Mouse (Mus musculus): ENCODE measurements around the gene Pcif1. TPM values are rescaled to one million over a fixed set of nuclear protein-coding genes. Genes with fewer than 3 reads are reported as not detected.

Gene Pcif1
- polyA plus RNA-seq, 1 experiment from 2014 or later: 87.3 TPM

DNA sequence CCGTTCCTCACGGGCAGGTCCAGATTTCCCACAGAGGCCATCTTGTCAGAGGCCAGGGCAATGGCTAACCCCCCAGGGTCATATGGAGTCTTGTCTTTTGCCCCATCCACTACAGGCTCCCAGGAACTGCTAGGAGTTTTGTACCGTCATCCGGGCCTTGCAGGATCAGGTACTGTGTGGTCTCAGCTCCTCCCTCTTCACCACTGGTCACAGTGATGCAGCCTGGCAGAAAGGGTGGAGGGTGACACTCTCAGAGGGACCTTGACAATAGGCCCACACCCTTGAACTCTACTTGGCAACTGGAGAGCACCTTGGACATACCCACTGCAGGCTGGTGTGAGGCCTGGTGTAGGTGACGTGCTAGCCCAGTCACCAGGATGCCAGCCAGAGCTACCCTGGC lies 28.9 kb downstream of the Pcif1 start:
- Histone ChIP-seq H3K4me3 (ENCODE audit: low read depth, low read length) (no peak overlapping the region), H3K4me2 (replicated peaks; ENCODE audit: low read depth, low read length) (no peak overlapping the region), H3K27me3 (ENCODE audit: control insufficient read depth, insufficient read depth, low read length) (no peaks in the 10 kb centered on the region), H3K36me3 (ENCODE audit: control insufficient read depth, insufficient read depth, low read length) (peaks cover 59% of the 10 kb centered on the region), H3K27ac (ENCODE audit: low read length) (no peak overlapping the region), H3K9me3 (ENCODE audit: control insufficient read depth, low read depth, low read length) (peaks cover 5% of the 10 kb centered on the region), H3K4me1 (ENCODE audit: control insufficient read depth, insufficient read depth, low read length) (peaks cover 16% of the 10 kb centered on the region; the same call in 1 of the 2 replicates), H3K9ac (replicated peaks; ENCODE audit: low read depth, low read length) (no peak overlapping the region)
- no peak for ATAC-seq (ENCODE audit: insufficient number of reproducible peaks, insufficient read depth, low FRiP score, low read depth)
- WGBS: 95% methylated on average over 5 of the region's 5 CpGs

DNA sequence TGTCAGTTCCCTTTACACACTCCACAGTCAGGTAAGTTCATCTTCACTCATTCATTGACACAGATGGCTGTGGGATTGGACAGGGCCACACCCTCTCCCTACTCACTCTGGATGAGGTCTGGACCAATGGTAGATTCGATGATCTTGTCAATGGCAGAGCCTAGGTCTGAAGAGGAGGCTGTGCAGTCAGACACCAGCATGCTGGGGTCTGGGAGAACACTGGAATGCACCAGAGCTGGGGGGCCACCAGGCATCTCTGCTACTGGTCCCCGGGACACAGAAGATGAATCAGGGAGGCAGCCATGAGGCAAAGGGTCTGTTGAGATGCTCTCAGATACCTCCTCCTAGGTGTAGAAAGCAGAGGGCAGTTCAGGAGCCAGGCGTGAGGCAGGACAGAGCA lies 30.0 kb downstream of the Pcif1 start:
- peaks cover 16% of the 10 kb centered on the region; the same call in 1 of the 2 replicates for H3K4me1 ChIP-seq (ENCODE audit: control insufficient read depth, insufficient read depth, low read length)
- H3K36me3 ChIP-seq (ENCODE audit: control insufficient read depth, insufficient read depth, low read length): peaks cover 50% of the 10 kb centered on the region
- no peak overlapping the region for H3K4me2 ChIP-seq (replicated peaks; ENCODE audit: low read depth, low read length)
- H3K27me3 ChIP-seq (ENCODE audit: control insufficient read depth, insufficient read depth, low read length): no peaks in the 10 kb centered on the region
- 86% methylated on average over 3 of the region's 3 CpGs for WGBS
- peaks cover 5% of the 10 kb centered on the region for H3K9me3 ChIP-seq (ENCODE audit: control insufficient read depth, low read depth, low read length)
- H3K9ac ChIP-seq (replicated peaks; ENCODE audit: low read depth, low read length): no peak overlapping the region
- no peak overlapping the region for H3K4me3 ChIP-seq (ENCODE audit: low read depth, low read length)
- no peak overlapping the region for H3K27ac ChIP-seq (ENCODE audit: low read length)
- ATAC-seq (ENCODE audit: insufficient number of reproducible peaks, insufficient read depth, low FRiP score, low read depth): no peak

DNA sequence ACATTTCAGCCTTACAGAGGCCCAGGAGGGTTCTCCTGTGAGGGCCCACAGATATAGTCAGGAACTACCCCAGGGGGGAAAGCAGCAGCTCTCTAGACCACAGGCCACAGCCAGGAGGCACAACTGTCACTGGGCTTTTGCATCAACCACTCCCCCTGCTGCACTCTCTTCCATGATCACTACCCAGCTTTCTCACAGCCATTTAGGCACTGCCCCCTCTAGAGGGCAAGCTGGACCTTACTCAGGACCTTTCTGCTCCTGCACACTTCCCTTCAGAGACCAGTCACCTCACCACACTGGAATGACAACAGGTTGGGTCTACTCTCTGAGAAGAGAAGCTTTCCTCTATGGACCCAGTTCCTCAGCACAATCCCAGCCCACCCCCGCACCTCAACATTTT lies 30.4 kb downstream of the Pcif1 start:
- Histone ChIP-seq H3K4me1 (ENCODE audit: control insufficient read depth, insufficient read depth, low read length) (peaks cover 16% of the 10 kb centered on the region; the same call in 1 of the 2 replicates), H3K4me2 (replicated peaks; ENCODE audit: low read depth, low read length) (peak overlapping the region; percentile 86; the same call in 1 of the 2 replicates), H3K27me3 (ENCODE audit: control insufficient read depth, insufficient read depth, low read length) (no peaks in the 10 kb centered on the region), H3K27ac (ENCODE audit: low read length) (no peak overlapping the region), H3K9ac (replicated peaks; ENCODE audit: low read depth, low read length) (no peak overlapping the region), H3K9me3 (ENCODE audit: control insufficient read depth, low read depth, low read length) (peaks cover 5% of the 10 kb centered on the region), H3K4me3 (ENCODE audit: low read depth, low read length) (peak overlapping the region; percentile 81), H3K36me3 (ENCODE audit: control insufficient read depth, insufficient read depth, low read length) (peaks cover 46% of the 10 kb centered on the region)
- ATAC-seq (ENCODE audit: insufficient number of reproducible peaks, insufficient read depth, low FRiP score, low read depth): no peak
- 74% methylated on average over 1 of the region's 1 CpGs for WGBS

GRCm38 (mm10) chr2:164910360-164911061 lies 31.4 kb downstream of the Pcif1 start:
- Histone ChIP-seq H3K9me3 (ENCODE audit: control insufficient read depth, low read depth, low read length) (peaks cover 5% of the 10 kb centered on the region), H3K36me3 (ENCODE audit: control insufficient read depth, insufficient read depth, low read length) (peaks cover 37% of the 10 kb centered on the region), H3K4me1 (ENCODE audit: control insufficient read depth, insufficient read depth, low read length) (peaks cover 16% of the 10 kb centered on the region; the same call in 1 of the 2 replicates), H3K9ac (replicated peaks; ENCODE audit: low read depth, low read length) (peak overlapping the region; percentile 80), H3K4me2 (replicated peaks; ENCODE audit: low read depth, low read length) (peak overlapping the region; percentile 86), H3K27ac (ENCODE audit: low read length) (peak overlapping the region; percentile 97), H3K4me3 (ENCODE audit: low read depth, low read length) (peak overlapping the region; percentile 81), H3K27me3 (ENCODE audit: control insufficient read depth, insufficient read depth, low read length) (no peaks in the 10 kb centered on the region)
- ATAC-seq (ENCODE audit: insufficient number of reproducible peaks, insufficient read depth, low FRiP score, low read depth): no peak
- 4% methylated on average over 37 of the region's 37 CpGs for WGBS

DNA sequence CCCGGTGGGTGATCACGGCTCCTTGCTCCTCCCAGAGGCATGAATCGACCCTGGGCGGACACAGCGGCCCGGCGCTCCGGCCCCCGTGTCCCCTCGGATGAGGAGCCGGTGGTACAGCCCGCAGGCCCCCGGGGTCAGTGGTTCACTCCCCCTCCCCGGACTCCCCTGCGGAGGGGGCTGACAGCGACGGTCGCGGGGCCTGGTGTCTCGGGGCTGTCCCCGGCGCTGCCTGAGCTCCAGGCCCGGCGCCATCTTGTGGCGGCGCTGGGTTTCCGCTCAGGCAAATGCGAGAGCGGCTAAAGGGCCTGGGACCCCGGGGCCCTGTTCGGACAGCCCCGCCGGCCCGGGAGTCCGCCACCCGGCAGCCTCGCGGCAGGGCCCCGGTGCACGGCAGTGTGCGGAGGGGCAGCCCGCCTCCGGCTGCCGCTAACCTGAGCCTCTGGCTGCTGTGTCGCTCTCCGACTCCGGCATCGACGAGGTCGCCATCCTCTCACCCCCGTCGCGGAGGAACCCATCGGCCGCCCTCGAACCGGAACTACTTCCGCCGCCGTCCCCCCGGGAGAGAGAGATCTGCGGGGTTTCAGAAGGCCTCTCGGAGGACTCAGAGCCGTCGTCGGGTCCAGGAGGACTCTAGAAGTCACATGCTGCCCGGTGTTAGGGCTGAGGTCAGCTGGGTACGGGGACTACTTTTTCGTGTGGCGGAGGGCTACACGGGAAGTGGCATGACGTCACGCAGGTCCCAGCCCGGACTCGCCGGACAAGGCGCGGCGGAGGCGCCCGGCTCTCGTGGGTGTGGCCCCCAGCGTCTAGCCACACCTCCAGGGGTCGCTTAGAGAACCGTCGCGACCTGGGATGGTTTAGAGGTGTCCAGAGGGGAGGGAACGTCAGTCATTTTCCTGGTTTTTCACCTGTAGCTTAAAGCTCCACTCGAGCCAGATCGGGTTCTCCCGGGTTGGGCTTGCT lies 32.3 kb downstream of the Pcif1 start, which contains the start of gene Zfp335:
TSS of gene Zfp335 (minus strand) at position 672 of the 963 bp plus-strand sequence.
- Histone ChIP-seq H3K4me2 (replicated peaks; ENCODE audit: low read depth, low read length) (peak within 1 kb of the TSS; percentile 86), H3K27me3 (ENCODE audit: control insufficient read depth, insufficient read depth, low read length) (no peaks in the 10 kb centered on the region), H3K4me3 (ENCODE audit: low read depth, low read length) (peak within 1 kb of the TSS; percentile 81), H3K9me3 (ENCODE audit: control insufficient read depth, low read depth, low read length) (peaks cover under 1% of the 10 kb centered on the region), H3K9ac (replicated peaks; ENCODE audit: low read depth, low read length) (peak within 1 kb of the TSS; percentile 80), H3K4me1 (ENCODE audit: control insufficient read depth, insufficient read depth, low read length) (peaks cover 16% of the 10 kb centered on the region; the same call in 1 of the 2 replicates), H3K27ac (ENCODE audit: low read length) (peak within 1 kb of the TSS; percentile 97), H3K36me3 (ENCODE audit: control insufficient read depth, insufficient read depth, low read length) (peaks cover 29% of the 10 kb centered on the region)
- WGBS: under 1% methylated on average over 86 of the region's 91 CpGs
- peak; percentile 86 for ATAC-seq (ENCODE audit: insufficient number of reproducible peaks, insufficient read depth, low FRiP score, low read depth)

DNA sequence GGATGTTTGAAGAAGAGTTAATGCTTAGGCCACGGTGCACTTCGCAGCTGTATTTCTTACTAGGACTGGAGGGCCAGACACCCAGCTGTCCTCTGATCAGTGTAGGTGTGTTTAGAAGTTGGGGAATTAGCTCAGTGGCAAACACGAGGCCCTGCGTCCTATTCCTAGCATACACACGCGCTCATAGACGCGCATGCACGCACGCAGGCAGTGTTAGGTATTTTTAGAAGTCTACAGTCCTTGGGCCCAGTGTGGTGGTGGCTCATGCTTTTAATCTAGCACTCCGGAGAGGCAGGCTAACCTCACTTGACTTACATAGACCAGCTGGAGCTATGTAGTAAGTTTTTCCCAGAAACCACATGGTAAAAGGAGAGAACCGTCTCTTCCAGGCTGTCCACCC lies 33.0 kb downstream of the Pcif1 start:
- ATAC-seq (ENCODE audit: insufficient number of reproducible peaks, insufficient read depth, low FRiP score, low read depth): peak; percentile 11; the same call in 1 of the 2 replicates
- Histone ChIP-seq H3K27me3 (ENCODE audit: control insufficient read depth, insufficient read depth, low read length) (no peaks in the 10 kb centered on the region), H3K4me3 (ENCODE audit: low read depth, low read length) (peak overlapping the region; percentile 81), H3K9ac (replicated peaks; ENCODE audit: low read depth, low read length) (peak overlapping the region; percentile 80), H3K36me3 (ENCODE audit: control insufficient read depth, insufficient read depth, low read length) (peaks cover 22% of the 10 kb centered on the region), H3K4me2 (replicated peaks; ENCODE audit: low read depth, low read length) (peak overlapping the region; percentile 45), H3K9me3 (ENCODE audit: control insufficient read depth, low read depth, low read length) (no peaks in the 10 kb centered on the region), H3K27ac (ENCODE audit: low read length) (peak overlapping the region; percentile 97), H3K4me1 (ENCODE audit: control insufficient read depth, insufficient read depth, low read length) (peaks cover 16% of the 10 kb centered on the region; the same call in 1 of the 2 replicates)
- WGBS: 7% methylated on average over 12 of the region's 12 CpGs

DNA sequence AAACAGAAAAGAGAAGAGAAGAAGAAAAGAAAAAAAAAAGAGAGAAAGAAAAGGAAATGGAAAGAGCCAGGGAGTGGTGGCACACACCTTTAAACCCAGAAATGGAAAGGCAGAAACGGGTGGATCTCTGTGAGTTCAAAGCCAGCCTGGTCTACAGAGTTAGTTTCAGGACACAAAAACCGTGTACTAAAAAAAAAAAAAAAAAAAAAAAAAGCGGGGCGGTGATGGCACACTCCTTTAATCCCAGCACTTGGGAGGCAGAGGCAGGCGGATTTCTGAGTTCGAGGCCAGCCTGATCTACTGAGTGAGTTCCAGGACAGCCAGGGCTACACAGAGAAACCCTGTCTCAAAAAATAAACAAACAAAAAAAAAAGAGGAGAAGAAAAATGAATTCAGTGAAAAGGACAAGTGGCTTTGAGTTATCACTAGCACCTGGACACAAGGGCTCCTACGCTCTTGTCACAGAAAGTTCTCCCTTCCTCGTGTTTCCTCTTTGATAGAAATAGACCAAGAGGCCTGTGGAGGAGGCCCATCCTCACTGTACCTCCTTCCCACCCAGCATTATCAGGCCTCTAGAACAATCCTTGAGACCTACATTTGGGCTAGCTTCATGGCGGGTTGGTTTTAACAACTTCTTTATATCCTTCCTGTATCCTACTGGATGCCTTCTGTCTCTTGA lies 33.8 kb downstream of the Pcif1 start:
- H3K9ac ChIP-seq (replicated peaks; ENCODE audit: low read depth, low read length): no peak overlapping the region
- peaks cover 16% of the 10 kb centered on the region; the same call in 1 of the 2 replicates for H3K4me1 ChIP-seq (ENCODE audit: control insufficient read depth, insufficient read depth, low read length)
- H3K36me3 ChIP-seq (ENCODE audit: control insufficient read depth, insufficient read depth, low read length): peaks cover 14% of the 10 kb centered on the region
- 87% methylated on average over 8 of the region's 9 CpGs for WGBS
- H3K4me2 ChIP-seq (replicated peaks; ENCODE audit: low read depth, low read length): no peak overlapping the region
- peak overlapping the region; percentile 81; the same call in 1 of the 2 replicates for H3K4me3 ChIP-seq (ENCODE audit: low read depth, low read length)
- H3K9me3 ChIP-seq (ENCODE audit: control insufficient read depth, low read depth, low read length): no peaks in the 10 kb centered on the region
- H3K27me3 ChIP-seq (ENCODE audit: control insufficient read depth, insufficient read depth, low read length): no peaks in the 10 kb centered on the region
- no peak for ATAC-seq (ENCODE audit: insufficient number of reproducible peaks, insufficient read depth, low FRiP score, low read depth)
- H3K27ac ChIP-seq (ENCODE audit: low read length): peak overlapping the region; percentile 97

DNA sequence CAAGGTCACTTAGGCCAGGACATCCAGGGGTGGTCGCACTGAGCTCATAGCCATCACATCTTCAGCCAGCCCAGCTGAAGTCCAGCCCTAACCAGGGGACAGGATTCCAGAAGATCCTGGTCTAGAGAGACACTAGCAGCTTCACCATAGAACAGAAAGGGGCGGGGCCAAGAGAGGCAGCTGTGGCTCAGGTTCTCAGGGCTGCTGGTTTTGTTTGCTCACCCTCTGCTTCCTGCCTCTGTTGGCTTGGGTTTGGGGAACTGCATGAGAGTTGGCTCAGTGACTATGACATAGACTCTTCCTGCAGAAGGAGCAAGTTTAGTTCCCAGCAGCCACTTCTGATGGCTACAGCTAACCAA lies 34.3 kb downstream of the Pcif1 start:
- no peak overlapping the region for H3K4me2 ChIP-seq (replicated peaks; ENCODE audit: low read depth, low read length)
- peaks cover 9% of the 10 kb centered on the region for H3K36me3 ChIP-seq (ENCODE audit: control insufficient read depth, insufficient read depth, low read length)
- no peak overlapping the region for H3K4me3 ChIP-seq (ENCODE audit: low read depth, low read length)
- no peaks in the 10 kb centered on the region for H3K27me3 ChIP-seq (ENCODE audit: control insufficient read depth, insufficient read depth, low read length)
- ATAC-seq (ENCODE audit: insufficient number of reproducible peaks, insufficient read depth, low FRiP score, low read depth): no peak
- no peak overlapping the region for H3K9ac ChIP-seq (replicated peaks; ENCODE audit: low read depth, low read length)
- WGBS: 74% methylated on average over 2 of the region's 2 CpGs
- H3K9me3 ChIP-seq (ENCODE audit: control insufficient read depth, low read depth, low read length): no peaks in the 10 kb centered on the region
- no peak overlapping the region for H3K27ac ChIP-seq (ENCODE audit: low read length)
- peaks cover 16% of the 10 kb centered on the region; the same call in 1 of the 2 replicates for H3K4me1 ChIP-seq (ENCODE audit: control insufficient read depth, insufficient read depth, low read length)

All from stomach, embryonic 14.5 days (tissue).